Mouse (Mus musculus) lung, adult 2 months (tissue): ENCODE measurements around the gene Setd1b. TPM values are rescaled to one million over a fixed set of nuclear protein-coding genes. Genes with fewer than 3 reads are reported as not detected.

Source experiments
- DNase-seq: peaks from one replicate; pipeline ENCODE4 v3.0.0; 2022
- H3K4me1 ChIP-seq: fragments of 200-500 bp; 2 replicates; pipeline ENCODE4 v1.6.1; 2011; ENCODE audit warnings: low read length; ENCODE audit not compliant: control insufficient read depth, insufficient read depth
- H3K4me3 ChIP-seq: fragments of 200-500 bp; replicated peaks from 2 replicates; pipeline ENCODE3; 2011; ENCODE audit warnings: low read depth, mild to moderate bottlenecking, control low read depth, low read length; ENCODE audit errors: extremely low read depth
- CTCF ChIP-seq: fragments of 200-500 bp; IDR thresholded peaks from 2 replicates; pipeline ENCODE4 v1.5.1; 2011; ENCODE audit warnings: mild to moderate bottlenecking, low read length, control low read depth; ENCODE audit not compliant: insufficient read depth
- POLR2A ChIP-seq: fragments of 200-500 bp; IDR thresholded peaks from 2 replicates; pipeline ENCODE4 v1.6.1; 2011; ENCODE audit warnings: low read depth, mild to moderate bottlenecking, control low read depth, low read length, borderline replicate concordance; ENCODE audit errors: extremely low read depth
- WGBS: fragments of 180-500 bp; shearing (Covaris S2); methylation state at CpG from one replicate; pipeline ENCODE4 v1.1.7; 2018; 5-methylcytosine and 5-hydroxymethylcytosine counted together
- polyA plus RNA-seq: library from polyadenylated mRNA; depleted of rRNA; stranded (reverse); fragments of >200 nt; gene quantifications from 2 replicates; pipeline ENCODE4 v1.2.3, GENCODE M21; 2012

Gene Setd1b
- polyA plus RNA-seq, 1 experiment, result 15.2 TPM

DNA sequence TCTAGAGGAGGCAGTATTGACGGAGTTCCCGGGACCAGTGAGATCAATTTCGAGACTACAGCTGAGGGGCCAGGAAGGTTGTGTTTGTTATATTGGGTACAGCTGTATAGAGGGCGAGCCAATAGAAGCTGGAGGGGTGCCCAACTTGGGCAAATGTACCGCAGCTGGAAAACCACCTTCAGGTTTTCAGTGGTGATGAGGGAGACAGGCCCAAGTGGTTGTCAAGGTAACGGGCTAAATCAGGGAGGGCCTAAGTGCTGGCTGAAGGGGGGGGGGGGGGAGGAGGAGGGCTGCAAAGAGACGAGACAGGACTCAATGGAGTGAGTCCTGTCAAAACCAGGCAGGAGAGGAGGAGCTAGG is 8.2 kb upstream of the Setd1b start:
- no peak for TF ChIP-seq CTCF
- no peak for TF ChIP-seq POLR2A
- Histone ChIP-seq H3K4me1 (peaks cover 26% of the 10 kb centered on the region), H3K4me3 (no peak overlapping the region)
- no peak for DNase-seq
- WGBS, result 28% methylated on average over 7 of the region's 7 CpGs

DNA sequence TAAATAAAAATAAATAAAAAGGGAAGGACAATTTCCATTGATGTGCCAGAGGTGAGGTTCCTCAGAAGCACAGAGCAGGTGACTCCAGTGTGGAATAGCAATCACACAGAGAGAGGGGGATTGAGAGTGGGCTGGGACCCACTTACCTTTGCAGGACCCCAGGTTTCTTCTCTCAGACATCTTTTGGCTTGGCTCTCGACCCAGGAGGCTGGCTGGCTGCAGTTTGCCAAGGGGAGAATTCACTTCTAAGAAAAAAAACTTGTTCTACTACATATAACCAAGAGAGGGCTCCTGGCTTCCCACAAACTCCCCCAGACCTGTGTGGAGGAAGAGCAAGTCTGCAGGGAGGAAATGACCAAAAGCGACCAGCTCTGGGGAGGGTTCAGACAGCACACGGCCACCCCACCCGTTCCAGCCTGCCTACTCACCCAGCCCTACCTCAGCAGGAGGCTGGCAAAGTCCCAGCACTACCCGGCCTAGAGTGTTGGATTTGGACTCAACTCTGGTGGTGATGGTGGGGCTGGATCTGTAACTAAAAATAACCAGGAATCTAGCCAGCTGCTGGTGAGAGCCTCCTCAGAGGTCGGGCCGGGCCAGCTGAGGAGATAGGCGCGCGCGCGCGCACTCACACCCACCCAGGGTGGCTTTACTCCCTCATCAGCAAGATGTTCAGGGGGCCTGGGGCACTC is 7.7 kb upstream of the Setd1b start:
- peaks cover 26% of the 10 kb centered on the region for H3K4me1 ChIP-seq
- no peak overlapping the region for H3K4me3 ChIP-seq
- peak; percentile 75 for DNase-seq

DNA sequence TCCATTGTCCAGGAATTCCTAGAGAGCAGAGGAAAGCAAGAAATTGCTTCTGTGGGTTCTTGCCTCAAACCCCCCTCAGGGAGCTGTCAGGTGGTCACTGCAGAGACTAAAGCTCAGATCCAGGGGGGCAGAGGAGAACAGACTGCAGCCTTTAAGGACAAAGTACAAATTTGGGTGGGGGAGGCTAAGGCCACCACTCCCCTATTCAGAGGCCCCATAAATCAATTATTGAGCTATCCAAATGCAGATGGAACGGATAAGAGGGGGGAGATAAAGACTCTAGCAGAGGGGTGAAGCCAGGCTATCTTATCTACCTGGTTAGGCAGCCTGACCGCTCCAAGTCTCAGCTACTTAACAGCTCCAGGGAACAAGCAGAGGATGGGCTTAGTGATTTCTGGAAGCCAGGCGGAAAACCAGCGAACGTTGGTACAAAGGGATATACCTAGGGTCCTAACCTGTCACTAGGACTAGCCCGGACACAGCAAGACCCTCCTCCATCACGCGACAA is 7.1 kb upstream of the Setd1b start:
- 39% methylated on average over 8 of the region's 8 CpGs for WGBS
- Histone ChIP-seq H3K4me3 (peak overlapping the region; percentile 3), H3K4me1 (peaks cover 26% of the 10 kb centered on the region)
- no peak for DNase-seq
- TF ChIP-seq POLR2A (no peak), CTCF (no peak)

More for the DNA sequence above, 7.7 kb upstream of the Setd1b start:
- TF ChIP-seq CTCF, result no peak
- no peak for TF ChIP-seq POLR2A
- WGBS, result 28% methylated on average over 13 of the region's 13 CpGs

DNA sequence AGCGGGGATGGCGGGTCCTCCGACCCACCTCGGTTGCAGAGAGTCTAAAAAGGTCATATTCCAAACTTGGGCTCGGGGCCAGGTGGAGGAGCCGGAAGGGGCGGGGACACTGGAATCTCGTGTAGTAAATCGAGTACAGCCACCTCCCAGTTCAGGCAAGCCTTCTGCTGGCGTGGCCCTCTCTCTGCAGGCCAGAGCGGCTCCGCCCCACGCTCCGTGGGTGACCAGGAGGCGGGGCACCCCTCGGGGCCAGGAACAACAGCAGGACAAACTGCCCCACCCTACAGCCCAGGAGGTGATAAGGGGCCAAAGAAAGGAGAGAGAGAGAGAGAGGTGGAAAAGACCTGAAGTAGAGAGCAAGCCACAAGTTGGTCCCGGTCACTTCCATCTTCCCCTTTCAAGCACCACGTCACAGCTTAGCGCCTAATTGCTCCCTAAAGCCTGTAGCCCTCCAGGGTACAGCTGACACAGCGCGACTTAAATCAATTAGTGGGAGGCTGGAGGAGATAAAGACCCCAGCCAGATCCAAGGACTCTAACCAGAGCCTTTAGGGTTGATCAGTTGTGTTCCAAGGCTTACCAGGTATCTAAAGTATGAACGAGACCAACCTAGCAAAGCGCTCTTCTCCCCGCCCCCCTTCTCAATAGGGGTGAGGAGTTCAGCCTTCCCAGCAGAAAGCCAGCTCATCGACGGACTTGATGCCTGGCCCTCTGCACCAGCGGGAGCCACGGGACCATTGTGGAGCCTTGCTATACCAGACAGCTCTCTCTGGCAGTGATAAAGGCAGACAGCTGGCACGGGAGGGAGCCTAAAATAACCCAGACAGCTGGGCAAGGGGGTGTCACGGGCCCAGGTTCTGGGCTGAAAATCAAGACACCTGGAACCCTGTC is 6.3 kb upstream of the Setd1b start:
- peaks cover 26% of the 10 kb centered on the region for H3K4me1 ChIP-seq

DNA sequence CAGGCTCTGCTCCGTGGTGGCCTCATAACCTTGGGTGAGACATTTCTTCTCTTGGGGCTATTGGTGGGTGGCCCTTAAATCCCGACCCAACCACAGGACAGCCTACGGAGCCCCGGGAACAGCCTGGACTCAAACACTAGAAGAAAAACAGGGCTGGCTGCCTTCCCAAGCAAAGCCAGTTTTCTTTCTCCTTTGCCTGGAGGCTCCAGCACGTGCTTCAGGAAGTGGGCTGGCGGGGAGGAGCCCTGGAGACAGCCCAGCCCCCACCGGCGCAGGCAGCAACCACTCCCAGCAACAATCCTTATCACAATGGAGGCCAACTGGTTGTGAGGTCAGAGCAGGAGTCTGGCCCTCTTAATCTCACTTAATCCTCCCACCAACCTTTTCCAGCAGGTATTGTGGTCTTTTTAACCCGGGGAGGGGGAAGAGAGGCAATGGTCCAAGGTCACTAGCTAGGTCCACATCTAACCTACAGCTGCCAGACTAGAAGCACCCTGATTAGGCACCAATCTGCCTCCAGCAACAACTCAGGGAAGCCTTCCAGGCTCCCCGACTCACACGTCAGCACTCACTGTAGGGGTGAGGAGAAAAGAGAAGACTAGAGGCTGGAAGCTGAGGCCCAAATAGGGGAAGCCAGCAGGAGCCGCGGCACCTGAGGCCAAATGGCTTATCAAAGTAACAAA is 5.5 kb upstream of the Setd1b start:
- TF ChIP-seq CTCF, result no peak
- peak; percentile 68; the same call in 1 of the 2 replicates for TF ChIP-seq POLR2A
- WGBS, result 3% methylated on average over 13 of the region's 13 CpGs
- Histone ChIP-seq H3K4me3 (peak overlapping the region; percentile 32), H3K4me1 (peaks cover 26% of the 10 kb centered on the region)
- peak; percentile 91 for DNase-seq

More for the DNA sequence above, 6.3 kb upstream of the Setd1b start:
- 4% methylated on average over 30 of the region's 30 CpGs for WGBS
- peak overlapping the region; percentile 21 for H3K4me3 ChIP-seq
- peak; percentile 90 for DNase-seq
- TF ChIP-seq CTCF (peak; percentile 7; the same call in 1 of the 2 replicates), POLR2A (peak; percentile 80; the same call in 1 of the 2 replicates)

DNA sequence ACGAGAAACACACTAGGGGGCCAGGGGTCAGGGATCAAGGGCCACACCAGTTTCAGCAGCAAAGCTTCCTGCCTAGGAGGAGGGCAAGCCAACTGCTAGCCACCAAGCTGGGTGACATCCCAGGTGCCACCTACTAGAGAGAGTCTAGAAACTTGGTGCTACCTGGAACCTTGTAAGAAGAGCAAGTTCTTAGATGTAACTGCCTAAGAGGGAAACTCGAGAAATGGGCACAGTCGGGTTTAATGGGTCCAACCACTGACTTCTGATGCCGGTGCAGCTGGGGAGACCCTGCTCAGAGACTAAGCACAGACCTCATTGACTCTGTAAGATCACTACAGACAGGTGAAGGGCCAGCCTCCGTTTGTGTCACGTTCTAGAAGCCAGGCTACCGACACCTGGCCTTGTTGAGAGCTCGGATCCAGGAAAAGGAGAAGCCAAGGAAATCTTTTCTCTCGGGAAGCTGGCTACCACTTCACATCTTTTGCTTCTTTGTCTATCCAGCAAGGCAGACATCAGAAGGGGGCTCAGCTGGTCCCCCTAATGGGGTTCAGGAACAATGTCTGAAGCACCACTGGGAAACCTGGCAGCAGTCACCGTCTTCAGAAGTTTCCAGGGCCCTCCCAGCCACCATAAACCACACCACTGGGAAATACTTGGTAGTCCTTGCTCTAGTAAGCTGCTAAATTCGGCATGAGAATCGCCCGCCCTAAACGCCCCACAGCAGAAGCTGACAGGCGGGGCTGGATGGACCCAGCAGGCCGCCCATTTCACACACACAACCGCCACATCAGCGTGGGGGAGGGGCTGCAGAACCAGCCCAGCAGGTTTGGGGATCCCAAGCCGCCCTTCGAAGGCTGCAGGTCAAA is 4.7 kb upstream of the Setd1b start:
- TF ChIP-seq CTCF (no peak), POLR2A (peak; percentile 44; the same call in 1 of the 2 replicates)
- Histone ChIP-seq H3K4me3 (peak overlapping the region; percentile 46), H3K4me1 (peaks cover 21% of the 10 kb centered on the region)
- 2% methylated on average over 20 of the region's 20 CpGs for WGBS
- peak; percentile 88 for DNase-seq

DNA sequence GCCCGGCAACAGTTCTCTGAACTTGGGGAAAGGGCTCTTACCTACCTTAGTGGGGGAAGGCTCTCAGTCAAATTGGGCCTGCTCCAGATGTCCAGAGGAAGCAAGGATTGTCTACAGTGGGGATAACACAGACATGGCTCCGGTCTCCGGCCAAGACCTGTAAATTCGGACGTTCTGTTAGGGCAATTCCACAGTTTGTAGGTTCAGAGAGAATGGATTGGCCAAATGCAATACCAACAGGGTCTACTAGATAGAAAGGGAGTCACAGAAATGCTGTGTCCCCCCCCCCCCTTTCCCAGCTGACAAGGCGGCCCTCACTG is 4.1 kb upstream of the Setd1b start:
- no peak for DNase-seq
- H3K4me3 ChIP-seq, result peak overlapping the region; percentile 35
- no peak for TF ChIP-seq CTCF
- TF ChIP-seq POLR2A, result no peak; the same call in 1 of the 2 replicates
- peaks cover 18% of the 10 kb centered on the region for H3K4me1 ChIP-seq
- WGBS, result 3% methylated on average over 6 of the region's 6 CpGs

DNA sequence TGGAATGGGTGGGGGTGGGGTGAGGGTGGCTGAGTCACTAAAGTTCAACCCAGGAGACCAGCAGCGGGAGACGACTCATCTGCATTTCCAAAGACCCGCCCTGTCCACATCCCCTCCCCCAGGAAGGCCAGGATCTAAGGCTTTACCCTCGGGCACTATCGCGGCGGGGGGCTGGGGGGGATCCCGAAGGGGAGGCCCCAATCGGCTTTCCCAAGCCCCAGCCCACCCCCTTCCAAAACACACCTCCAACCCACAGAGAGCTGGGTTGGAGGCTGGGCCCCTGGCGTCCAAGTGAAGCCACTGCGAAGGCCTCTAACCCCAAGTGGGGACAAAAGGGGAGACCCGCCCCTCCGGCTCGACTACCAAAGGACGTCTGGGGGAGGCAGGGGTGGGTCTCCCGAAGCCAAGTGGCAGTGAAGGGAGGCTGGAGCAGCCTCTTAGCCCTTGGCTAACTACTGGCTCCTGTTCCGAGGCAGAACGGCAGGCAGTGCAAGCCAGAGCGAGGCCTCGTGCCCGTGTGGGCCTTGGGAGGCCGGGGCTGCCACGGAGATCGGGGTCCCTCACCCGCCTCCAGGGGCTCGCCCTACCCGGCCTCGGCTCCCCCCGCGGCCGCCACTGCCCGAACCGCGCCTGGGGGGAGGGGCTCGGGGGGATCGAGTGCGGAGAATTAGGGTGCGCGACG is 3.6 kb upstream of the Setd1b start:
- 1% methylated on average over 40 of the region's 40 CpGs for WGBS
- DNase-seq, result peak; percentile 78
- TF ChIP-seq CTCF, result no peak
- TF ChIP-seq POLR2A, result peak; percentile 90; the same call in 1 of the 2 replicates
- Histone ChIP-seq H3K4me1 (peaks cover 14% of the 10 kb centered on the region), H3K4me3 (peak overlapping the region; percentile 69)
